Mouse (Mus musculus) NIH3T3 (cell line): ENCODE measurements around the gene H2-M10.3.
A peak's percentile ranks its signal among the peaks of the same experiment; 100 is the strongest.
"Not testable (repeated sequence)": the region's sequence is repeated elsewhere in the genome, so short reads cannot be mapped to it uniquely, and the experiment has no call there.

Source experiments
- DNase-seq: peaks from one replicate; pipeline ENCODE4 v3.0.0-alpha.2; 2012; ENCODE audit warnings: low read depth

H2-M10.3 gene

DNA sequence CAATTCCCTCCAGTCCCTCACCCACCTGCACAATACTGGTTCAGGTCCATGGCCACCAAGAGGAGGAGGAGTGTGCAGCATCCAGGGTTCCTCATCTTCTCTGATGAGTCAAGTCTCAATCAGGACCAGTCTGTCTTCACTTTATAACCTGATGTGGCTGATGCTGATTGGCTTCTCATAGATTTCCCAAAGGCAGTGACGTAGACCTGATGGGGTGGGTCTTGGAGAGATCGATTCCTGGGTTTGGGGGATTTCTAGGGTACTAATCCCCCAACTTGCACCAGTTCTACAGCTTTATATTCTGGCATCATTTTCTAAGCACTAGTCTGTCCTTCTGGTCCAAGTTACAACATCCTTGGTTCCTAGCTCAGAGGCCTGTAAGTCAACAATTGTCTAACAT, at the start of gene H2-M10.3:
H2-M10.3 (minus strand) TSS at position 101 of the 400 bp plus-strand sequence.
- not testable (repeated sequence) for DNase-seq

GRCm38 (mm10) chr17:36417416-36417815, 49.2 kb upstream of the H2-M10.3 start:
- peak; percentile 24 for DNase-seq

DNA sequence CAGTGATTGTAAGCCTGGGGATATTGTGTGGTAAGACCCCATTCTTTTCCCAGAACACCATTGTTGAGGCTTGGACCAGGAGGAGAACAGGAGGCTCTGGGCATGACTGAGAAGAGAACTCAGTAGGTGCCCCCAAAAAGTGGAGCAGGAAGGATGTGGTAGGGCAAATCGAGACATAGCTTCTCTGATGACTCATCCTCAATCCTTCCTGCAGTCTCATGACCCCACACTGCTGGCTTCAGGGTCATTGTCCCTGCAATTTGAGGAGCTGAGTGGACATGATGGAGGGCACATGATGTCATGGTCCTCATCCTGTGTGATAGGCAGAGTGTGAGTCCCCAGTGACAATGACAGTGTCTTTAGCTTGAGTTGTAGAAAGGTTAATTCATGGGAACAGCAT, 47.2 kb upstream of the H2-M10.3 start:
- no peak for DNase-seq

GRCm38 (mm10) chr17:36414361-36414760, 46.1 kb upstream of the H2-M10.3 start:
- no peak for DNase-seq

DNA sequence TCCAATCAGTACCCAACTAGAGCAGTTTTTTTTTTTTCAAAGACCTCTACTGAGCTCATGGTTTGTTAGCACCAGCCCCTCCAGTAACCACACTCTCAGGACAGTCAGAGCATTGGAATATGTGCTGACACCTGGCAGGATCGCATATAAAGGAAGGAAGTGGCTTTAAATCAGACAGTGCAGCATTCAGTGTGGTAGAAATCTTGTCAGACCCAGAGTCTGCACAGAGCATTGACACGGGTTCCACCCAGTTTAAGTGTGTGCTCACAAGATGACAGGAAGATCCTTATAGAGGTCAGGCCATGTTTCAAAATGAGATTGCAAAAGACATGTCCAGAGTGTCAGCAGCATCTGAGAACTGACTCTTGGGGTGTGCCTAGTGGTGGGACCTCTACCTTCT, 21.7 kb upstream of the H2-M10.3 start:
- DNase-seq = no peak

DNA sequence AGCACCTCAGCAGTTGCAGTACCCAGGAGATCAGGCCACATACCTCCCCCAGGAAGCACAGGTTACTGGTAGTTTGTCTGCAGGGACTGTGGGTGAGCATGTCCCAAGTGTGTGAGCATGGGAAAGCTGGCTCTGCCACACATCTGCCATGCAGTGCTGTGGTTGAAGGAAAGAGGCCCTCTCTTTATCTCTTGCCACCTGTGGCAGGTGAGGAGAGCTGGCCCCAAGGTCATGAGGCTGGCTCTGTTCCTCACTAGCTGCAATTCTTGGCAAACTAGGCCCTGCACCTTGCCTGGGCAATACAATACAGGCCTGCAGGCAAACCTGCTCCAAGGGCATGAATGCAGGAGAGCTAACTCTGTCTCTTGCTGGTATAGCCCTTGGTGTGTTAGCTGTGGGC, 5.8 kb downstream of the H2-M10.3 start:
- DNase-seq = not testable (repeated sequence)

- DNase-seq = peak; percentile 76
These were observed 10.7 kb downstream of the H2-M10.3 start for GRCm38 (mm10) chr17:36357512-36357911.

DNA sequence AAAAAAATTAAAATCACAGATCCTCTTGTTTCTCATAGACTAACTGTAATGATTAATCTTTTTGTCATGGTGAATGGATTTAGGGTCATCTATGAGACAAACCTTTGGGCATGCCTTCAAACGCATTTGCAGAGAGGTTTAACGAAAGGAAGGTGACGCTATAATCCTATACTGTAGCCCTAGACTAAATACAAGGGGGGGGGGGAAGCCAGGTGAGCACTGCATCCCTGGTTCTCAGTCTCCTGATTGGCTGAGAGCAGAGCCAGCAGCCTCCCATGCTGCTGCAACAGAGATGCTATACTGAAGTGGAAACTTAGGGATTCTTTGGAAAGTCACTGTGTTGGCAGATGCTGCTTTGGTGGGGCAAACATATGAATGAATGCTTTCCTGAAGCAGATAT, 12.5 kb downstream of the H2-M10.3 start:
- no peak for DNase-seq

DNA sequence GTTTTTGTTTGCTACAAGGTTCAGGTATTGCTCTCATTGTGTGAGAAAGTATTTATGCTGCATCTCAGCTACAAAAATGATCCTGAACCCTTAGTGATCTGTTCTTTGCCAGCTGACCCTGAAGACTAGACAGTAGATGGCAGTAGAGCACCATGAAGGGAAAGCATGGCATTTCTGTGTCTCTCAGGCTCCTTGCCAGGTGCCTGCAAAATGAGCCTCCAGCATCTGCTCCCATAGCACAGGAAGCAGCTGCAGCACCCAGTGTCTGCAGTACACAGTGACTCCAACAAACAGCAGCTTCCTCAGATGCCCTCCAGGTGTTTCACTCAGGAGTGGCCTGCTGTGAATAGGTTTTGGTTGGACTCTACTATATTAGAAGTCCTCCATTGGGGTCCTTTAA, 12.9 kb downstream of the H2-M10.3 start:
- DNase-seq = peak; percentile 76

GRCm38 (mm10) chr17:36326055-36326454, 42.2 kb downstream of the H2-M10.3 start, which contains the start of gene H2-M10.1:
Gene H2-M10.1 (minus strand): TSS chr17:36326155.
- DNase-seq = no peak

DNA sequence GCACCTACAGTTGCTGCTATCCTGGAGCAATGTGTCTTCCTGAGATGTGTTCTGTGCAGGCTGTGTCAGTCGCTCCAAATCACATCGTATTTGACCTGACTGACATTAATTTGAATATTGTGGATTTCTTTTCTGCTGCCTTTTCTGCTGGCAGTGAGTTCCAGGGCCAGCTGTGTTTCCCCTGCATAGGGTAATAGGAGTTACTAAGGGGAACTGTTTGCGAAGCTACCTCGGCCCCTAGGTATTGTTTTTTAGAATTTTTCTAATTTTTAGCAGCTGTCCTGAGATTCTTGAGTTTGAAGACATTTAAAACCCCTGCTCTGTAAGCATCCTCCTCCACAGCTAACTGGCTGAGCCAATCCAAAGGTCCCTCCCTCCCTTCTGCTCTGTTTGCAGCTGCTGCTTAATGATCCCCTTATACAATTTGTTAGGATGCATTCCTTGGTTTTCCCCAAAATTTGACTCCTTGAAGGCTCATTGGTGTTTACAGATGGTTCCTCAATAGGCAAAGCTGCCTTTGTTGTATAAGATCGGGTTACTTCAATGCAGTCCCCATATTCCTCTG, 52.4 kb downstream of the H2-M10.3 start:
- no peak for DNase-seq

DNA sequence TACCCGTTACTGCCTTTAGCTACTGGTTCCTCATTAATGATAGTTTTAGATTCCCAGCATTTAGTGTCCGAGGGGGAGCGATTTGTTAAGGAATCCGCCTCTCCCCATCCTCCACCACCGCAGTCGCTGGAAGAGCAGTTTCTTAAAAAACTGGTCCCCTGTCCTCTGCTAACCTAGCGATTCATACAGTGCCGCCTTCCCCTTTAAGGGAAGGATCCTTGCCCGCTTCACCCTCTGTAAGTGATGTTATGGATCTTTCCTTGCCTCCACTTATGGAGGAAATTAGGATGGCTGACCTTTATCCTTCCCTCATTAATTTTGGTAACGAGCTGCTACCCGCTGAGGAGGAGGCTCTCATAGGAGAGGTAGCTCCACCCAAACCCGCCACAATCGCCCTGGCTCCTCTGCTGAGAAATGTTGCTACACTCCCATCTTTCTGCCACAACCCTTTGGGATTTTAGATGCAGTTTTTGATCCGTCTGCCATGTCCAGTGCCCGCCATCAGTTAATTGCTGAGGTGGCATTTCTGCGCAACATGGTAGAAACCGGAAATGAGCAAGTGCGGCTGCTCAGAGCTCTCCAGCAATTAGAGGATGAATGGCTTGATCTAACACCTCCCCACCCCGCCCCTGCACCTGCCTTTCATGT, 53.1 kb downstream of the H2-M10.3 start:
- DNase-seq = peak; percentile 47
